Mouse (Mus musculus) hindbrain, embryonic 15.5 days (tissue): ENCODE measurements at regions not wholly inside any gene's neighbourhood (a gene's known extent, or its start where the extent isn't known, plus 50 kb on each side); places are given as distances from the start of the nearest gene placed in this dataset.

Experiments
- ATAC-seq: fragments of 200-750 bp; cut with Nextera tagmentation; 2 replicates; pipeline ENCODE4 v1.8.0; 2017; ENCODE audit warnings: low read depth, moderate number of reproducible peaks, moderate TSS enrichment; ENCODE audit not compliant: low FRiP score
- H3K27ac ChIP-seq: fragments of 300-500 bp; sonication (generic); replicated peaks from 2 replicates; pipeline ENCODE4 v1.5.1; 2015; ENCODE audit warnings: mild to moderate bottlenecking, inconsistent platforms
- H3K27me3 ChIP-seq: fragments of 300-500 bp; sonication (generic); 2 replicates; pipeline ENCODE4 v1.6.1; 2015; ENCODE audit warnings: control low read depth, inconsistent platforms
- H3K36me3 ChIP-seq: fragments of 300-500 bp; sonication (generic); 2 replicates; pipeline ENCODE4 v1.6.1; 2015; ENCODE audit warnings: control low read depth, inconsistent platforms
- H3K4me1 ChIP-seq: fragments of 300-500 bp; sonication (generic); replicated peaks from 2 replicates; pipeline ENCODE4 v1.6.1; 2015; ENCODE audit warnings: control low read depth, inconsistent platforms
- H3K4me2 ChIP-seq: fragments of 300-500 bp; sonication (generic); 2 replicates; pipeline ENCODE4 v1.6.1; 2015; ENCODE audit warnings: moderate library complexity, mild to moderate bottlenecking, inconsistent platforms
- H3K4me3 ChIP-seq: fragments of 300-500 bp; sonication (generic); 2 replicates; pipeline ENCODE4 v1.5.1; 2015; ENCODE audit warnings: mild to moderate bottlenecking, inconsistent platforms
- H3K9ac ChIP-seq: fragments of 300-500 bp; sonication (generic); 2 replicates; pipeline ENCODE4 v1.6.1; 2015; ENCODE audit warnings: inconsistent platforms
- H3K9me3 ChIP-seq: fragments of 300-500 bp; sonication (generic); 2 replicates; pipeline ENCODE4 v1.6.1; 2016; ENCODE audit warnings: control low read depth, inconsistent platforms
- WGBS: fragments of 180-500 bp; shearing (Covaris S2); methylation state at CpG from one replicate; pipeline ENCODE4 v1.1.7; 2015; 5-methylcytosine and 5-hydroxymethylcytosine counted together

- Histone ChIP-seq H3K27me3 (no peaks in the 10 kb centered on the region), H3K4me2 (no peak overlapping the region), H3K9ac (no peak overlapping the region), H3K4me1 (0 out of 2 replicates have a peak, but pooled peaks cover 4% of the 10 kb centered on the region), H3K4me3 (no peak overlapping the region), H3K36me3 (no peaks in the 10 kb centered on the region), H3K27ac (no peak overlapping the region), H3K9me3 (no peaks in the 10 kb centered on the region)
- WGBS, result 77% methylated on average over 7 of the region's 7 CpGs
- ATAC-seq, result no peak
These were observed 89.6 kb downstream of the Ppp4r2 start for GRCm38 (mm10) chr6:100923070-100923469.

- no peak overlapping the region for H3K27ac ChIP-seq
- 0 out of 2 replicates have a peak, but pooled peaks cover 4% of the 10 kb centered on the region for H3K4me1 ChIP-seq
- H3K27me3 ChIP-seq, result no peaks in the 10 kb centered on the region
- no peaks in the 10 kb centered on the region for H3K36me3 ChIP-seq
- H3K4me2 ChIP-seq, result no peak overlapping the region
- no peak overlapping the region for H3K4me3 ChIP-seq
- ATAC-seq, result no peak
- no peak overlapping the region for H3K9ac ChIP-seq
- H3K9me3 ChIP-seq, result no peaks in the 10 kb centered on the region
- 53% methylated on average over 4 of the region's 4 CpGs for WGBS
These were observed 90.3 kb downstream of the Ppp4r2 start for GRCm38 (mm10) chr6:100923686-100924085.

GRCm38 (mm10) chr6:100928791-100929758 lies 95.7 kb downstream of the Ppp4r2 start:
- Histone ChIP-seq H3K9me3 (no peaks in the 10 kb centered on the region), H3K9ac (no peak overlapping the region), H3K27me3 (no peaks in the 10 kb centered on the region), H3K27ac (no peak overlapping the region), H3K36me3 (no peaks in the 10 kb centered on the region), H3K4me3 (no peak overlapping the region), H3K4me2 (no peak overlapping the region), H3K4me1 (0 out of 2 replicates have a peak, but pooled peaks cover 6% of the 10 kb centered on the region)
- ATAC-seq, result no peak
- 76% methylated on average over 16 of the region's 16 CpGs for WGBS

DNA sequence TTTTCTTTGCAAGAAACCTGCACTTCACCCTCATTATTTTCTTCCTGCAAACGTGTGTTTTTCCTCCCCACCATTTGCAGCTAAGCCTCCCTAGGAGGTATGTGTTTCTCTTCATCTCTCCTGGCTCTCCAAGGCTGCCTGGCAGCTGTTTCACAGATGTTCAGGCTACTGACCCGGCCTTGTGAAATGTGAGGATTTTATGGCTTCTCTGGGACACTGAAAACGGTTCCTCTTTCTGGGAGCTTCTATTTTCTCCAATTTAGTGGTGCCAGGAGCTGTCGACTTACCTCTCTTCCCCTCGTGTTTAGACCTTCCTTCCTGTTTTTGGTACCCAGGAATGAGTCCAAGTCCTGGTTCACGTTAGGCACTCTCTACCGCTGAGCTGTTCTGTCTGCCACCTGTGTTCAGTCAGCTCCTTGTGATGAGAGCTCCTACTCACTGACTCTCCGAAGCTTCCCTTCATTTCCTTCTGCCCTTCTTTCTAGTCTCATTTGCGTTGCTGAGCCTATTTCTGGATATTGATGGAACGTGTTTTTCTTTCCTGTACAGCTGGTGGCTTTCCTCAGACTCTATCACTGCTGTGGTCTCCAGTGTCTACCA lies 96.4 kb downstream of the Ppp4r2 start:
- ATAC-seq, result no peak
- no peak overlapping the region for H3K9ac ChIP-seq
- 0 out of 2 replicates have a peak, but pooled peaks cover 6% of the 10 kb centered on the region for H3K4me1 ChIP-seq
- H3K9me3 ChIP-seq, result no peaks in the 10 kb centered on the region
- no peaks in the 10 kb centered on the region for H3K27me3 ChIP-seq
- H3K4me3 ChIP-seq, result no peak overlapping the region
- H3K4me2 ChIP-seq, result no peak overlapping the region
- H3K27ac ChIP-seq, result no peak overlapping the region
- H3K36me3 ChIP-seq, result no peaks in the 10 kb centered on the region
- WGBS, result 67% methylated on average over 10 of the region's 10 CpGs

DNA sequence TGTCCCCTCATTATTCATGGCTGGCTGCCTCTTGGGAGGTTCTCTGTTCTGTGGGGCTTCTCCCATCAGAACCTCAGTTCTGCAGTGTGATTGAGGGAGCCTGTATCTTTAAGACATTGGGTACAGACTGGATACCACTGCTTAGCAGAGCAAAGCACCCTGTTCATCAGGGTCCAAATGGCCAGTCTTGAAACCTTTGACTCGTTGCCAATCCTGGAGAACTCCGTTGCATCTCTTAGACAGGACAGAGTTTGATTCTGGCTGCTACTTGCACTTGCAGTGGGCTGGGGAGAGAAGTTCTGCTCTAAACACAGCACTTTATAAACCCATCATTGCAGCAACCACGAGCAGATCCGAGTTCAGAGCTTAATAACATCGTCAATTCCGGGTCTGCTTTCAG lies 97.3 kb downstream of the Ppp4r2 start:
- no peak overlapping the region for H3K4me2 ChIP-seq
- no peaks in the 10 kb centered on the region for H3K9me3 ChIP-seq
- WGBS, result 79% methylated on average over 6 of the region's 6 CpGs
- 0 out of 2 replicates have a peak, but pooled peaks cover 6% of the 10 kb centered on the region for H3K4me1 ChIP-seq
- no peaks in the 10 kb centered on the region for H3K27me3 ChIP-seq
- H3K36me3 ChIP-seq, result no peaks in the 10 kb centered on the region
- H3K9ac ChIP-seq, result no peak overlapping the region
- no peak overlapping the region for H3K27ac ChIP-seq
- no peak overlapping the region for H3K4me3 ChIP-seq
- no peak for ATAC-seq

- no peak overlapping the region for H3K4me3 ChIP-seq
- no peak overlapping the region for H3K4me2 ChIP-seq
- H3K27me3 ChIP-seq, result no peaks in the 10 kb centered on the region
- H3K4me1 ChIP-seq, result peaks cover 16% of the 10 kb centered on the region
- no peaks in the 10 kb centered on the region for H3K36me3 ChIP-seq
- no peak for ATAC-seq
- H3K27ac ChIP-seq, result no peak overlapping the region
- no peaks in the 10 kb centered on the region for H3K9me3 ChIP-seq
- no peak overlapping the region for H3K9ac ChIP-seq
- 91% methylated on average over 5 of the region's 5 CpGs for WGBS
These were observed 101.0 kb downstream of the Ppp4r2 start for GRCm38 (mm10) chr6:100934424-100934823.

DNA sequence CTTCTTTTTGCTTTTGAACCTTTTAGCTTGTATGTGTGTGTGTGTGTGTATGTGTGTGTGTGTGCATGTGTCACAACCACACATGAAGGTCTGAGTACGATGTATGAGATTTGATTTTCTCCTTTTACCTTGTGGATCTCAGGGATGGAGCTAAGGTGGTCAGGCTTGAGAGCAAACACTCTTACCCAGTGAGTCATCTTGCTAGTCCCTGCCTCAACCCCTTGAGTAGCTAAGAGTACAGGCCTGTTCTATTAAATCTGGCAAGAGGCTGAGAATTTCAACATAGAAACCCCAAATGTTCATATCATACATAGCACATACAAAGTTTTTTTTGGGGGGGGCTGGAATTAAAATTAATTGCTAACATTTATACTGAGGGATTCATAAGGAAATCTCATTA lies 104.4 kb downstream of the Ppp4r2 start:
- 89% methylated on average over 1 of the region's 1 CpGs for WGBS
- no peaks in the 10 kb centered on the region for H3K27me3 ChIP-seq
- H3K9me3 ChIP-seq, result no peaks in the 10 kb centered on the region
- H3K4me1 ChIP-seq, result peaks cover 13% of the 10 kb centered on the region
- no peak overlapping the region for H3K4me2 ChIP-seq
- H3K36me3 ChIP-seq, result no peaks in the 10 kb centered on the region
- no peak overlapping the region for H3K4me3 ChIP-seq
- no peak overlapping the region for H3K9ac ChIP-seq
- ATAC-seq, result no peak
- H3K27ac ChIP-seq, result no peak overlapping the region

GRCm38 (mm10) chr6:100938376-100938775 lies 105.0 kb downstream of the Ppp4r2 start:
- 48% methylated on average over 11 of the region's 11 CpGs for WGBS
- H3K9me3 ChIP-seq, result no peaks in the 10 kb centered on the region
- no peak overlapping the region for H3K4me2 ChIP-seq
- no peak overlapping the region for H3K27ac ChIP-seq
- H3K9ac ChIP-seq, result no peak overlapping the region
- H3K36me3 ChIP-seq, result no peaks in the 10 kb centered on the region
- peaks cover 13% of the 10 kb centered on the region for H3K4me1 ChIP-seq
- no peaks in the 10 kb centered on the region for H3K27me3 ChIP-seq
- 0 out of 2 replicates have a peak, but pooled peaks have one; percentile 19 for ATAC-seq
- no peak overlapping the region for H3K4me3 ChIP-seq

GRCm38 (mm10) chr6:100939042-100939441 lies 105.6 kb downstream of the Ppp4r2 start:
- ATAC-seq, result no peak
- 74% methylated on average over 12 of the region's 12 CpGs for WGBS
- Histone ChIP-seq H3K27me3 (no peaks in the 10 kb centered on the region), H3K4me1 (peaks cover 13% of the 10 kb centered on the region), H3K4me3 (no peak overlapping the region), H3K36me3 (no peaks in the 10 kb centered on the region), H3K27ac (no peak overlapping the region), H3K4me2 (no peak overlapping the region), H3K9me3 (no peaks in the 10 kb centered on the region), H3K9ac (no peak overlapping the region)

DNA sequence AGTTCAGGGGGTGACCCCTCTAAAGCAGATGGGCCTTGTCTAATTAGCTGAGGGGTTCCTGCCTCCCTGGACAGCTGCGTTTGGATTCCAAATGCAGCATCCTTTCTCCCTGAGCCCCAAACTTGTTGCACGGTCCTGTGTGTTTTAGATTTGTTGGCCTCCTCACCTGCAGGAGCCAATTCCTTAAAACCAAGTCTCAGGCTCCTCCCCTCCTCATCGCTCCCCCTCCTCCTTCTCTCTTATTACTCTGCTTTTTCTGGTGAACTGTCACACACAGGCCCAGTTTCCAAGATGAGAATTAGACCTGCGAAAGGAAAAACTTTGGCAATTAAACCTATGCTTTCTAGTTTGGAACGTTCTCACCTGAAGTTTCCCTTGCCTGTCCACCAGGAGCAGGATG lies 106.3 kb downstream of the Ppp4r2 start:
- Histone ChIP-seq H3K4me3 (no peak overlapping the region), H3K36me3 (no peaks in the 10 kb centered on the region), H3K4me1 (peaks cover 13% of the 10 kb centered on the region), H3K9ac (no peak overlapping the region), H3K27ac (no peak overlapping the region), H3K27me3 (no peaks in the 10 kb centered on the region), H3K9me3 (no peaks in the 10 kb centered on the region), H3K4me2 (no peak overlapping the region)
- 84% methylated on average over 5 of the region's 5 CpGs for WGBS
- no peak for ATAC-seq

GRCm38 (mm10) chr6:100941686-100942085 lies 108.3 kb downstream of the Ppp4r2 start:
- Histone ChIP-seq H3K36me3 (no peaks in the 10 kb centered on the region), H3K27me3 (no peaks in the 10 kb centered on the region), H3K4me3 (no peak overlapping the region), H3K9me3 (no peaks in the 10 kb centered on the region), H3K27ac (no peak overlapping the region), H3K4me1 (peaks cover 13% of the 10 kb centered on the region), H3K4me2 (no peak overlapping the region), H3K9ac (no peak overlapping the region)
- no peak for ATAC-seq
- 89% methylated on average over 2 of the region's 2 CpGs for WGBS

DNA sequence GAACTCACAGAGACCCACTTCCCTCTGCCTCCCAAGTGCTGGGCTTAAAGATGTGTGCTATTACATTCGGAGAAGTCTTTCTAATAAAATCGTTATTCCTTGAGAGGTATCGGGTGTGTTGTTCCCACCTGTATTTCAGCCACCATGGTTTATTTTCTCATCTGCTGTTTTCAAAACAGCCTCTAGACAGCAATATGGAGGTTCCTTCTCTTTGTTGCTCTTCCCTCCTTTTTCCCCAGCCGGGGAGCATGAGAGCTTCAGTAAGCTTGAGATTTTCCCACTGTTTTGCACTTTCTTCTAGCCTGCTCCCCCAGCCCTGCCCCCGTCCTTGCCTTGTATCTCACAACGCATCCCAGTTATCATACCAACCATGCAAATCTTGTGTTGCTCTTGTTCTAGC lies 109.5 kb downstream of the Ppp4r2 start:
- WGBS, result 83% methylated on average over 6 of the region's 6 CpGs
- ATAC-seq, result no peak
- Histone ChIP-seq H3K27ac (no peak overlapping the region), H3K27me3 (no peaks in the 10 kb centered on the region), H3K36me3 (no peaks in the 10 kb centered on the region), H3K9ac (no peak overlapping the region), H3K4me2 (no peak overlapping the region), H3K4me3 (no peak overlapping the region), H3K9me3 (no peaks in the 10 kb centered on the region), H3K4me1 (peaks cover 13% of the 10 kb centered on the region)
